Mouse (Mus musculus) heart, postnatal 14 days (tissue): ENCODE results near the gene Ank. TPM values are rescaled to one million over a fixed set of nuclear protein-coding genes. Genes with fewer than 3 reads are reported as not detected.
A peak's percentile ranks its signal among the peaks of the same experiment; 100 is the strongest.

Source experiments
- DNase-seq, 2 experiments: peaks; one replicate each; pipeline ENCODE4 v3.0.0; 2021 to 2022
- intact Hi-C: fragments of 180-260 bp; cut with DNase I; formaldehyde crosslinking; loops from one replicate; pipeline ENCODE4 v1.15.1; 2025
- microRNA-seq, 2 experiments: library from miRNA; unstranded; fragments of <30 nt; microRNA quantifications; one replicate each; pipeline ENCODE4 v1.2.0; 2021 to 2022
- total RNA-seq, 2 experiments: library from RNA; stranded (reverse); gene quantifications; 2 replicates each; pipeline ENCODE4 v1.2.3; 2021

Ank gene
- total RNA-seq, 2 experiments from 2014 or later: 176 to 186 TPM

DNA sequence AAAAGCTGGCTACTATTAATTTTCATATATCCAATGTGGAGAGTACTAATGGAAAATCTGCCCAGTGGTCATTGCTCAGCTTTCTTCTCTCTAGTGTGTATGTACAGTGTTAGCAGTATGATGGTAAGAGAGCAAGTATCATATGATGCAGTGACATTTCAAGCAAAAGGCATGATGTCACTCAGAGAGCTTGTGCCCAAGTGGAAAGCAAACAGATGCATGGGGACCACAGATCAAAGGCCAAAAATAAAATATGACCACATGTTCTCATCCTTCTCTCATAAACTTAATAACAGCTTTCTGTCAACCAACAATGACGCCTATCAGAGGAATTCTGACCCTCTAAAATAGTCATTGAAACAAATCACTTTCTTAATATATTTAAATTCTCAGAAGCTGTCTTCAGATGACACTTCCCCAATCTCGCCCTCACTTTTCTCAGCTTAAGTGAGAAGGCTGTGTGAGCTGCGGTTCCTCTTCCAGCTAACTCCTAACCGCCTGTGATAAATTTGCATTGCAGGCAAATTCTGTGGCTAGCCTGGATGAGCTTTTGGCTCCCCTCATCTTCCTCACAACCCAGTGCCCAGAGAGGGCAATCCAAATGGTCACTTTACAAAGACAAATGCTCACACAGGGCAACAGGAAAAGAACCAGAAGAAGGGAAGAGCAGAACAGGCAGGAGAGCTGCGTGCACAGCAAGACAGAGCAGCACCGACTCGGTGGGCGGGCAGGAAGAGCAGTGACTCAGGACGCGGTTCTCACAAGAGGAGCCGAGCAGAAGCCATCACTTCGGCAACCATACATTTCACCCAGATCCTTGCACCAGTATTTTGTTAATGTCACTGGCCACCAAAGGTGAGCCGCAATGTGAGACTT lies 158.8 kb downstream of the Ank start:
- no peak for DNase-seq

DNA sequence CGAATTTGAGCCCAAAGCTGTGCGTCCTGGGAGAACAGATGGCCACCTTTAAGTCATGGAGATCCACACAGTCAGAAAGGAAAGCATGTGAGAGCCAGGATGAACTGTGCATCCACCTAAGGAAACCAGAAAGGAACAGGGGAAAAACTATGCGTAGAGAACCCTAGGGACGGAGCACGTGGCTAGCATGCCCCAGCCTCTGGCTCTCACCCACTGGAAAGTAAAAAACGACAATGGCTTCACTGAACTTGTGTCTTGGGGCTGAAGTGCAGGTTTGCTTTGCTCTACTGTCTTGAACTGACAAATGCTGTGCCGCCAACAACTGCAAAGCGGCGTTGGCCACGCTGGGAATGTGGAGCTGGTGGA lies 159.4 kb downstream of the Ank start:
- intact Hi-C loops: no loop called here
- DNase-seq: no peak

More for the DNA sequence above, 158.8 kb downstream of the Ank start:
- intact Hi-C loops: no loop called here

DNA sequence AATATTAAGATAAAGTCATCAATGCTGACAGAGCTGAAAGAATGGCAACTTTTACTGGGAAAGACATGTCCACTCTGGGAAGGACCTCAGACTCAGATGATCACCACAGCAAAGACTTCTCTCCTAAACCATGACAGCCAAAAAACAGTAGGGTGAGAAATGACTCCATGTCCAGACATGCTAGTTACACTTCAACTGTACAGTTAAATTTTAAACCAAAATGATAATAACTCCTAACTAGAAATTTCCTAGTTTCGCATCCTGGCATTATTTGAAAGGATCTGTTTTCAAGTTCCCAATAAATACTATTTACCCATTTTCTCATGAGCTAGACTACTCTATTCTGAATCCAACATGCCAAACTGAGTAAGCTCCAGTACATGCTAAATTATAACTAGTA lies 159.8 kb downstream of the Ank start:
- no peak for DNase-seq
- intact Hi-C loops: no loop called here

DNA sequence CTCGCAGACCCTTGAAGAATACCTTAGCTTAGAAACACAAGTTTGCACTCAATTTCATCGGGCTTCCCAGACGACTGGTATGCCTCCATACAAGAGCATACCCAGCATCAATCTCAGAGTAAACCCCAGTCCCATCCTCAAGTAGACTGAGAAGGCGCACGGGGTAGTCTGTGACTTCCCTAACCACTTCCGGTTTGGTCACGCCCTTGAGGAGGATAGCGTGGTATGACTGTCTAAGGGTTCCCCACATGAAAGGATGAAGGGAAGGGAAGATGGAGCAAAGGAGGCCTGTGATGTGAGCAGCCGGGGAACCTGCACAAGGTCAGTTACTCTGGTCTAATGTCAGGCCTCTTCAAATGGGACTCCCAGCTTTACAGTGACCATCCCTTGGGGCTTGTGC lies 161.3 kb downstream of the Ank start:
- intact Hi-C loops: no loop called here
- DNase-seq: peak in 1 of 2 experiments; percentile 2

DNA sequence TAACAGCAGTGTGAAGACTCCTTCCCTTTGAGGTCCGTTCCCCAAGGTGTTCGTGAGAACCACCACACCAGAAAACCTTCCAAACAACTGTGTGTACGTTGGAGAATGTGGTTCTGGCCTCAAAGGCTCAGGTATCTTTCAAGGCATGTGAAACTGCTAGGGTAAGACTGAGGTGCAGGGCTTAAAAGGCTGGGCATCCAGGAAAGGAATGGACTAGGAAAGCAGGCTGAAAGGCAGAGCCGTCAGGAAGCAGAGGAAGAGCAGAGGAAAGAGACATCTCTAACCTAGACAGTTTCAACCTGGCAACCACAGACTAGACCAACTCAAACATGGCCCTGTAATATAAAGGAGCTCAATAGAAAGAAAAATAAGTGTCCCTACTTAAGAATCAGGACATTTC lies 162.6 kb downstream of the Ank start:
- DNase-seq: peak in 1 of 2 experiments; percentile 0
- intact Hi-C loops: no loop called here

DNA sequence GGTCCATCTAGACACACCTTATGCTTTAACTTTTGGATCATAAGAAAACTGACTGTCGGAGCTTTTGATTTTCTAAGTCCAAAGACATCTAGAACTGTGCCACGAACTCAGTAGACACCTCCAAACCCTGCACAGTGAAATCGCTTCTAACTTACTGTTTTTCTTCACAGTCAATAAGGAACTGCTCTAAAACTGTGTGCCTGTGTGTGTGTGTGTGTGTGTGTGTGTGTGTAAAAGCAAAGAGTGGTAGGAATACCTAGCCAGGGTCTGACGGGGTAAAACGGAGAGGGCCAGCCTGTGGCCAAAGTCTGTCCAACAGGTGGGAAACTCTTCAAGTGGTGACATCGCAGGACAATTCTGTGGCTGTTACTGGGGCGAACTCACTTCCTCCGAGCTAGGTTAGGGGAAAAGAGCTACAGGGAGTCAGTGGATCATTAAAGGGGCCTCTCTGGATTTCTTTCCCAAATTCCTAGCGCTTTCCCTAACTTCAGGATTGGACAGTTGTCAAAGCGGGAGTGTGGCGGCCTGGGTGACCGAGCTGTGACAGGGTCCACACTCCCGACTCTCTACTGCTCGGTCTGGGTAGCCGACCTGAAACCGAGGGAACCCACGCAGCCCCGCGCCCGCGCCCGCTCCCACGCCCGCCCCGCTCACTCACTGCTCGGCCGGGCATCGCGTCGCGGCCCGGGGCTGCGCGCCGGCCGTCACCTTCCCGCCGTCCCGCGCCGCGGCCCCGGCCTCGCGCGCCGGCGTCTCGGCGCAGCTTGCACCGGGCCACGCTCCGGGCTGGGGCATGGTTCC lies 163.5 kb downstream of the Ank start:
- intact Hi-C loops: no loop called here
- DNase-seq: peak; percentile 20 to 37

DNA sequence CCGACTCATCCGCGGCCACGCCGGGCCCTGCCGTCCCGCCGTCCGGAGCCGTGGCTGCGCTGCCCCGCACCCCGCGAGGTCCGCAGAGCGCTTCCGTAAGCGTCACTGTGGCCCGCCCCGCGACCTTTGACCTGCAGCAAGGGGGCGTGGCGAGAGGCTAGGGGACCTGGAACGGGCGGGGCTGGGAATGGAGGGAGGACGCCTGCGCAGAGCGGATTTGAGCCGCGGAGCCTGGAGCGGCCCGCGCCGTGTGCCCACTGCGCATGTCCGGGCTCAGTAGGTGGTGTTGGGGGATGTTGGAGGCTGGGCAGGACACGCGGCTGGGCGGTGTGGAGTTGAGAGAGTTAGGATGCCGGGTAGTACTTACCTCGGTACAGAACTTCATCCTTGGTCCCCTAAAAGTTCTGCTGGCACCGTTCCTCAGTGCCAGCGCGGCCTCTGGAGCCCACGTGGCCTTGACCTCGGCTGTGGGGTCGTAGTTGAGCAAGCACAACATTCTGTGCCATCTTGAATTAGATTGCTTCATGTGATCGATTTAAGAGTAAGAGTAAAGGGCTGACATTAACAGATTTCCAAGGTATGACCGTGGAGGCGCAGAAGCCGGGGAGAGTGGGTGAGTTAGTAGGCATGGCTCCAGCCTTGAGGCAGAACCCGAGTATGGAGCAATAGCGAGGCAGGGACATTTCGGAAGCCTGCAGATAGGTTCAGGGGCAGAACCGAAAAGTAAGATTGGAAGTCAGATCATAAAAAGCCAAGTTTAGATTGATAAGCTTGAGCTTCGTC lies 164.3 kb downstream of the Ank start, which contains the start of gene Otulin:
Otulin (minus strand) TSS at position 93 of the 783 bp plus-strand sequence.
- intact Hi-C loops: no loop called here
- DNase-seq: peak; percentile 100

DNA sequence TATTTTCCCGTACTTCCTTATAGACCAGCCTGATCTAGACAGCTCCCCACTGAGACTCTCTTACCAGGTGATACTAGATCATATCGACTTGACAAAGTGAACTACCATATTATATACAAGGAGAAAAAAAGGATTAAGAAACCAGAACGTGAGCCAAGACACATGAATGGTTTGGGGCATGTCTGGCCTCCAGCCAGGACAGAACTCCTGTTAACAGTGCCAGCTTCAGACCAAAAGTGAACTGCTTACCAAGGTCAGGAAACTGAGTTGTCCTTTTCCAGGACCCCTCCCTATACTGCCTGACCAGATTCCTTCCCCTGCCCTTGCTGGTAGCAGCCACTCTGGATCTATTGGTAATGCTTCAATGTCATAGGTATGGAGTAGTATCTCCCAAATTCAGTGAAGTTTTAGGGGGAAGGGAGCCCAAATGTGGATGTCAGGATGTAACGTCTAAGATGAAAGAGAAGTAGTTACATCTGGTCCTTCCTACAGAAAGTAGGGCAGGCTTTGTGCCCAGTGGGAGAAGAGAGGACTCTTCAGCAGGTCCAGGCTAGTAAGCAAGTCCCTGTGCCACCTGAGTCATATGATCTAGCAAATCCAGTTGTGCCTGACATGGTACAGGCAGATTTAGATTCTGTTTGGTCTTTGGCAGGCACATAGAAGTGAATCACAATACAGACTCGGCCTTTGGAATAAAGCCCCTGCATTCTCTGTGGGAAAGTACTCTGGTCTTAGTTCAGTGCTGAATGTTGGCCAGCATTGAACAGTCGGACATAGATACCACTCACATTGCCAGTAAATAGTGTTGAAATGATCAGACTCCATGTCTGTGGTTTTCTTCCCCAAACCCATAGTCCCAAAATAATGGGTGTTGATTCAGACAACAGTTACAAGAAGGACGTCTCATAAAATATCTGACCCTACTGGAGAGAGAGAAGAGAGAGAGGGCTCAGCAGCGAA lies 167.7 kb downstream of the Ank start:
- DNase-seq: peak in 1 of 2 experiments; percentile 1
- intact Hi-C loops: no loop called here

DNA sequence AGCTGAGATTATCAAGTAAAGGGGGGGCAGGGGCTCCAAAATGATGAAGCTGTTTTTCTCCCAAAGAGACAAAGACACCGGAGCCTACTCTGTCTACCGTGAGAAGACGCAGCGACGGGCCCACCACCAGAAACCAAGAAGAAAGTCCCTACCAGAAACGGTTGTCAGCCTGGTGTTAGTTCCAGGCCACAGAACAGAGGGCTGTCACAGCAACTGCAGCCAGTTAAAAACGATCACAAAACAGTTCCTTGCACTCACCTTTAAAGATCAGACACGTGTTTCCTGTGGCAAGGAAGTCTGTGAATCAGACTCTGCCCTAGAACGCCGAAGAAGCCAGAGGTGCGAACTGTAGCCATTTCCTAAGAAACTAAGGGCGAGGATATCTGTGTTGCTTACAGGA lies 174.7 kb downstream of the Ank start:
- no peak for DNase-seq
- intact Hi-C loops: loop anchor here (10.0 kb wide), 1 partner anchor 544 kb away; no protein-coding TSS in a partner anchor

DNA sequence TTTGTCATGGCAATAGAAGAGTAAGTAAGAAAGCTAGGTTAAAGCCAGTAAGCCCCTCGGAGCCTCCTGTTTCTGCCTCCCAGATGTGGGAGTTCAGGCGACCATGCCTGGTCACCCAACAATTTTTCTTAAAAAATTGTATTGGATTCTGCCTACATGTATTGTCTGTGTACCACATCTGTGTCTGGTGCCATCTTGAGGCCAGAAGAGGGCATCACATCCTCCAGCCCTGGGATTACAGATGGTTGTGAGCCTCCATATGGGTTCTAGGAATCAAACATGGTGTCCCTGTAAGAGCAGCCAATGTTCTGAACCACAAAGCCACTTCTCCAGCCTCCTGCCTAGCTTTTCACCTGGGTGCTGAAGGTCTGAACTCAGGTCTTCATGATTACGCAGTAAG lies 176.4 kb downstream of the Ank start:
- DNase-seq: peak in 1 of 2 experiments; percentile 52
- intact Hi-C loops: loop anchor here (2.0 to 10.0 kb wide), 2 partner anchors 326 to 542 kb away; no protein-coding TSS in a partner anchor

Small RNAs within 50 kb of the gene (microRNA-seq; reads per million reads assigned to microRNA genes)
- 0.81 to 4.7 reads per million in 2 experiments for gene Mir7117

Other genes starting within 250 kb of the Ank start
- gene Otulin, start 164.0 kb downstream of the Ank start, total RNA-seq: 10 to 100 TPM; 25.9 to 26.4 TPM
- 1 to 10 TPM; 2.0 to 2.7 TPM for gene Otulinl, start 214.9 kb downstream of the Ank start, total RNA-seq